Mouse (Mus musculus): ENCODE results near the gene Slc9c1.
A peak's percentile ranks its signal among the peaks of the same experiment; 100 is the strongest.

The Slc9c1 gene

GRCm38 (mm10) chr16:45625342-45625741 is 90.2 kb downstream of the Slc9c1 start:
- DNase-seq (ENCODE audit: low spot score): no peak

- no peak for DNase-seq (ENCODE audit: low spot score)
These were observed 94.5 kb downstream of the Slc9c1 start for GRCm38 (mm10) chr16:45629497-45630105.

GRCm38 (mm10) chr16:45630347-45630960 is 95.3 kb downstream of the Slc9c1 start:
- DNase-seq (ENCODE audit: low spot score): peak; percentile 71

GRCm38 (mm10) chr16:45632420-45632819 is 97.3 kb downstream of the Slc9c1 start:
- no peak for DNase-seq (ENCODE audit: low spot score)

- no peak for DNase-seq (ENCODE audit: low spot score)
These were observed 100.7 kb downstream of the Slc9c1 start for GRCm38 (mm10) chr16:45635826-45636225.

- no peak for DNase-seq (ENCODE audit: low spot score)
These were observed 105.1 kb downstream of the Slc9c1 start for GRCm38 (mm10) chr16:45640070-45640762.

- no peak for DNase-seq (ENCODE audit: low spot score)
These were observed 106.2 kb downstream of the Slc9c1 start for GRCm38 (mm10) chr16:45641301-45641700.

GRCm38 (mm10) chr16:45643944-45644343 is 108.8 kb downstream of the Slc9c1 start:
- DNase-seq (ENCODE audit: low spot score): no peak

GRCm38 (mm10) chr16:45644380-45644779 is 109.3 kb downstream of the Slc9c1 start:
- DNase-seq (ENCODE audit: low spot score): peak; percentile 36

GRCm38 (mm10) chr16:45651497-45651896 is 116.4 kb downstream of the Slc9c1 start:
- no peak for DNase-seq (ENCODE audit: low spot score)

- DNase-seq (ENCODE audit: low spot score): no peak
These were observed 118.2 kb downstream of the Slc9c1 start for GRCm38 (mm10) chr16:45653009-45653933.

GRCm38 (mm10) chr16:45653934-45654332 is 118.8 kb downstream of the Slc9c1 start, which contains the start of gene BC016579:
BC016579 (minus strand) TSS chr16:45654068.
- DNase-seq (ENCODE audit: low spot score): peak; percentile 32

GRCm38 (mm10) chr16:45654465-45654864 is 119.4 kb downstream of the Slc9c1 start:
- DNase-seq (ENCODE audit: low spot score): no peak
